Mouse (Mus musculus) olfactory bulb, adult 2 months (tissue): ENCODE results near the gene Naa15.

Experiments
- CTCF ChIP-seq: fragments of 200-500 bp; IDR thresholded peaks from 2 replicates; pipeline ENCODE4 v1.5.1; 2012; ENCODE audit warnings: low read depth, mild to moderate bottlenecking, low read length, moderate library complexity; ENCODE audit not compliant: insufficient read depth
- POLR2A ChIP-seq: fragments of 200-500 bp; IDR thresholded peaks from 2 replicates; pipeline ENCODE4 v1.6.1; 2012; ENCODE audit warnings: mild to moderate bottlenecking, low read depth, low read length, moderate library complexity; ENCODE audit not compliant: insufficient read depth

DNA sequence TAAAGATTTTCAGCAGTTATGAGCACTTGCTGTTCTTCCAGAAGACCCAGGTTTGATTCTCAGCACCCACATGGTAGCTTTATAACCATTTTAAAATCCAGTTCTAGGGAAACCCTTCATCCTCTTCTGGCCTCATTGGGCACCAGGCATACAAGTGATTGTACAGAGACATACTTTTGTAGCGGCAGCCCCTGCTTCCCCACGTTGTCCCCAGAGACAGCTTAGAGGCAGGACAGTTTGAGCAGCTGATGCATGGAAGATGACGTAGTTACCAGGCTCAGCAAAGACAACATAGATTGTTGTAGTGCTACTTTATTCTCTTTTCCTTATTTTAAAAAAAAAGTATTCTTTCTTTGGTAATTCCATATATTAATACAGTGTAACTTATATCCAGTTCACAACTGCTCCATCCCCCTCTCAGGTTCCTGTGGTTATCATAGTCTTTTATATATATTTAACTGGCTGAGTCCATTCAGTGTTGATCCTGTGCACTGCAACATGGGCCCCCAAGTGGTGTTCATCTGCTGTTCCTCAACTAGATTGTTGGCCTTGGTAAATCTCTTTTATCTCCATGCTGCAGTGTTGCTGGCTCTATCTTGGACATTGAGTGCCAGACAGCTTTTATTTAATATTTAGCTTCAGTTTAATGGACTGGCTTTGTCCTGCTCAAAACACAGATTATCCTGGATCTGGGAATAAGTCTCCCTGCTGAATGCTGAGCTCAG lies 20.1 kb downstream of the Naa15 start:
- TF ChIP-seq CTCF (no peak), POLR2A (no peak)
